Mouse (Mus musculus) adrenal gland, postnatal 36 days (tissue): Measurements from ENCODE around the gene Prkce. TPM values are rescaled to one million over a fixed set of nuclear protein-coding genes. Genes with fewer than 3 reads are reported as not detected.

ENCODE experiments used
- DNase-seq, 2 experiments: peaks; one replicate each; pipeline ENCODE4 v3.0.0; 2021; ENCODE audit warnings: mixed read lengths in 1 of 2
- total RNA-seq, 2 experiments: library from RNA; stranded (reverse); gene quantifications; 2 replicates each; pipeline ENCODE4 v1.2.3; 2021

Gene Prkce
- total RNA-seq, 2 experiments from 2014 or later, result 18.1 to 21.1 TPM

GRCm38 (mm10) chr17:86626523-86626922, 458.9 kb downstream of the Prkce start:
- DNase-seq, result no peak

- DNase-seq, result no peak
Observed at GRCm38 (mm10) chr17:86633131-86633530, 465.5 kb downstream of the Prkce start.

GRCm38 (mm10) chr17:86637311-86637710, 469.7 kb downstream of the Prkce start:
- DNase-seq, result no peak

DNA sequence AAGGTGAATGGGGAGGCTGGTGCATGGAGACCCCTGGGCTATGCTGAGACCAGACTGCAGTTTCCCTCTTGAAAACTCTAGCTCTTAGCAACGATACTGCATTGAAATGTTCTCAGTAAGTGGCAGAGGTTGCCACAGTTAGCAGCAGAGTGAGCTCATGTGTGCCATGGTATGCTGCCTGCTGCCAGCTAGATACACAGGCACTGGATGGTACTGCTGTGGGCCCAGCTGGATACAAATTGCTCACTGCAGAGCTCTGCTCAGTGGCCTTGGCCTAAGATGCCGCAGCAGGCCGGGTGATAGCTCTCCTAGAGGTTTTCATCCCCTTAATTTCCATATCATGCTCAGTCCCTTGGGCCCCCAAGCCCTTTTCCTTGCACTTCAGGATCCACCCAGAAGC, 471.7 kb downstream of the Prkce start:
- DNase-seq, result peak in 1 of 2 experiments; percentile 45

DNA sequence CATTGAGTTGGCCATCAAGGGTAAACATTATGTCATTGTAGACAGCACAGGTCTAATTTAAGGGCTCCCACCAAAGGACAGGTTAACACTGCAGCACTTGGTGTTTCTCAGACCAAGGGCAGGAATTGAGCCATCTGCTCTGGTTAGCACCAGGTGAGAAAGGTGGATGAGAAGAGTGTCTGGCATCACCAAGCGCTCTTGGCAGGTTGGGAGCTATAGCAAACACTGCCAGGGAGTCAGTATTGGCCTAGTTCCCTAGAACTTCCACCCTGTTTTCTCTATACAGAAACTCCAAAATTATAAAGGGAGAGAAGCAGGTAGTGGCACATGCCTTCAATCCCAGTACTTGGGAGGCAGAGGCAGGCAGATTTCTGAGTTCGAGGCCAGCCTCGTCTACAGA, 479.6 kb downstream of the Prkce start:
- no peak for DNase-seq

GRCm38 (mm10) chr17:86648856-86649435, 481.4 kb downstream of the Prkce start:
- DNase-seq, result no peak

- DNase-seq, result no peak
Observed at GRCm38 (mm10) chr17:86650241-86650640, 482.7 kb downstream of the Prkce start.

GRCm38 (mm10) chr17:86651091-86651490, 483.5 kb downstream of the Prkce start:
- no peak for DNase-seq

- DNase-seq, result no peak
Observed at GRCm38 (mm10) chr17:86652751-86653150, 485.2 kb downstream of the Prkce start.

GRCm38 (mm10) chr17:86656369-86656768, 488.8 kb downstream of the Prkce start:
- DNase-seq, result no peak

DNA sequence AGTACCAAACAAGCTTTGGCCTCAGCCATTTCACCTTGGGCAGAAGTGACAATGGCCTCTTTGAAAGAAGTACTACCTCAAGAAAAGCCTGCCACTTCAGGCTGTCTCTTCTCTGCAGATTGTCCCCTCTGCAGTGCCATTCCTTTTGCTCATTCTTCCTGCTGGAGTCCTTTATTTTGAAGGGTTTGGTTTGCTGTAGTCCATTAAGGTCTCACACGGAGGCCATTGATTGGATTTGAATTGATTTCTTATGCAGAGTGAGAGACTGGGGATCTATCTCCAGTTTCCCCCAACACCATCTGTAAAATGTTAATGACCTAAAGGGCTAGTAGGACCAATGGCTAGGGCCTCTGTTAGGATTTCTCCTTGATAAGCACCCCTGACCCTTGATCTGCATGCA, 494.7 kb downstream of the Prkce start:
- DNase-seq, result no peak

- DNase-seq, result no peak
Observed at GRCm38 (mm10) chr17:86663471-86663870, 495.9 kb downstream of the Prkce start.

DNA sequence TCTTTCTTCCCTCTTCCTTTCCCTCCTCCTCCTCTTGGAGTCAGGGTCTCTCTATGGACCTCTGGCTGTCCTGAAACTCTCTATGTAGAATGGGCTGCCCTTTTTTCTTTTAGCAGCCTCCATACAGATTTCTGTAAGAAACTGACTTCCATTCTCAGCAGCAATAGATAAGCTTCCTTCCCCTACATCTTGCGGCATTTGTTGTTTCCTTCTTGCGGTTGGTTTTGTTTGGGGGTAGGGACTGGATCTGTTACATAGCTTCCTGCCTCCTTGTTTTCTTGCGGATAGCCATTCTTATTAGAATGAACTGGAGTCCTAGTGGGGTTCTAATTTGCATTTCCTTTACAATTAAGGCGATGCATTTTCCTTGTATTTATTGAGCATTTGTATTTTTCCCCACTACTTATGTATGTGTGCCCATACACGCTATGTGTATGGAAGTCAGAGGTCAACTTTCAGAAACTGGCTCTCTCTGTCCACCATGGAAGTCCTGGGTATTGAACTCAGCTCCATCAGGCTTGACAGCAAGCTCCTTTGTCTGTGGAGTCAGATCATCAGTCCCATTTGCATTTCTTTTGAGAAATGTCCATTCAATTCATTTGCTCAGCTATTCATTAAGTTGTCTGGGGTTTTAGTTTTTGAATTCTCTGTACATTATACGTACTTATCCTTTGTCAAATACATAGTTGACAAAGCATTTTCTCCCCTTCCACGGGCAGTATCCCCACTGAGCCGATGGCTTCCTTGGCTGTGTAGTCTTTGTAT, 500.4 kb downstream of the Prkce start:
- no peak for DNase-seq

GRCm38 (mm10) chr17:86669641-86670373, 502.2 kb downstream of the Prkce start:
- DNase-seq, result peak in 1 of 2 experiments; percentile 16

DNA sequence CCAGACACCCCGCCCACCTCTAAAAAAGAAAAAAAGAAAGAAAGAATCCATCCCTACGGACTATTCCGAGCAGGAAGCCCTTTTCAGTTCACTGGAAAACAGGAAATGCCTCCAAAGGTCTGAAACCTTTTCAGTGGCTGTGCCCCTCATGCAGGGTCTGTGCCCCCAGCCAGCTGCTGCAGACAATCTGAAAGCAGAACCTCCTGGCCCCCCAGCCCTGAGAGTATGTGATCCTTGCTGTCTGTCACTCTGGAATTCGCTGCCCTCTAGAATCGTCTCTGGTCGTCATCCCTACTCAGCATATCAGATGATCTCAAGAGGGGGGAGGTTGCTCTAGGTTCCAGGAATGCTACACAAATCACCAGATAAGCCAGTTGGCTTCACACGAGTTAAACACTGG, 503.1 kb downstream of the Prkce start:
- peak in 1 of 2 experiments; percentile 7 for DNase-seq

DNA sequence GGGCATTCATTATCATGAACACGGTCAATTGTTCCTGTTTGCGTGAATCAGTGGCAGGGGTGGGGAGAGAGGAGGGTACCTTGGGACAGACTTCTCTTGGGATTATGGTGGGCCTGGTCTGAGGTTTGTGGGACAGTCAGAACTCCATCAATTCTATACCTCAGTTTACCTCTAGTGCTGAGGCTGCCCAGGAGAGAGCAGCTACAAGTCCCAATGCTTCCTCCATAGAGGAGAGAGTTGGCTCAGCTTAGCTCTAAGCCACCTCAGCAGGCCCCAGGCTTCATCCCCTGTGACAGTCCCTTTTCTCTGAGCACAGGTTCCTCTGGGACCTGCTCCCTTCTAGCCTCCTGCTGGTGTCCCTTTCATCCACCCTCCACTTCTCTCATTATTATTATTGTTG, 507.4 kb downstream of the Prkce start:
- DNase-seq, result no peak

GRCm38 (mm10) chr17:86676336-86676735, 508.8 kb downstream of the Prkce start:
- no peak for DNase-seq

GRCm38 (mm10) chr17:86676909-86677308, 509.3 kb downstream of the Prkce start:
- DNase-seq, result no peak

DNA sequence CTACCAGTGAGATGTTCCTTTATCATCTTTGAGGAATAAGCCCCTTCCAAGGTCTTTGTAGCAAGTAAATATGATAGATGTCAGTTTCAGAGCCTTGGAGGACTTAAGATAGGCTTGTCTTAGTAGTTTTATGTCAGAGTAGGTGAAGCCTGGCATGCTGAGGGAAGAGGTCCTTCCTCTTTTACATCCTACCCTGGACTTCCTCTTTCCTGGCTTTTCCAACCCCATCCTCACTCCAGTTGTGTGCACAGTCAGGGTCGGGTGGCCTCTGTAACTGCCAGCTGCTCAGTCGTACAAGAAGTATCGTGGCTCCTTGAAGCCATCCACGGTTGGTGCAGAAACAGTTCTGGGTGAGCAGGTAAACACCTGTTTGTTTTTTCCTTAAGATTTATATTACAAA, 517.7 kb downstream of the Prkce start:
- DNase-seq, result no peak

GRCm38 (mm10) chr17:86687021-86687420, 519.4 kb downstream of the Prkce start:
- DNase-seq, result peak in 1 of 2 experiments; percentile 18

GRCm38 (mm10) chr17:86690871-86691390, 523.3 kb downstream of the Prkce start:
- no peak for DNase-seq

- DNase-seq, result peak; percentile 27 to 31
Observed at GRCm38 (mm10) chr17:86697751-86698150, 530.2 kb downstream of the Prkce start.

- DNase-seq, result no peak
Observed at GRCm38 (mm10) chr17:86703336-86703735, 535.8 kb downstream of the Prkce start.
